Mouse (Mus musculus): ENCODE results near the gene Suclg2. TPM values are rescaled to one million over a fixed set of nuclear protein-coding genes. Genes with fewer than 3 reads are reported as not detected.

Suclg2 gene
- polyA plus RNA-seq, 1 experiment from 2014 or later, result 18.3 TPM

DNA sequence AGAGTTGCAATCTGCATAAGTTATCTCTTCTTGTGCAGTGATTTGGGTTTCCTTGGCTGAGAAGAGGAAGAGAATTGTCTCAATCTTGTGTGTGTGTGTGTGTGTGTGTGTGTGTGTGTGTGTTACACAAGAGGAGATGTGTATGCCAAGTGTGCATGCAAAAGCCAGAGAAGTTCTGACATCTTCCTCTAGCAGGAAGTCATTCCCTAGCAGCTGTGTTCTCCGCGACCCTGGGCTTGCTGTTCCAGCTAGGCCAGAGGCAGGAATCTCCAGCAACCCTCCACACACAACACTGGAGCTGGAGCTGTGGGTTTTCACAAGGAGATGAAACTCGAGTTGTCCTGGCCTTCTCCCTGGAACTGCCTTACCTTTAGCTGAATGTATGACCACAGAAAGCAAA is 38.9 kb downstream of the Suclg2 start:
- no peaks in the 10 kb centered on the region for H3K9me3 ChIP-seq (ENCODE audit: control insufficient read depth, low read length)
- 72% methylated on average over 3 of the region's 3 CpGs for WGBS
- no peak for ATAC-seq
- H3K9ac ChIP-seq (ENCODE audit: low read depth, low read length), result no peak overlapping the region
- H3K36me3 ChIP-seq (ENCODE audit: control insufficient read depth, insufficient read depth, low read length), result no peaks in the 10 kb centered on the region
- H3K4me3 ChIP-seq (ENCODE audit: low read length), result no peak overlapping the region
- H3K27me3 ChIP-seq (replicated peaks; ENCODE audit: control insufficient read depth, insufficient read depth, low read length), result no peaks in the 10 kb centered on the region
- H3K27ac ChIP-seq (ENCODE audit: low read depth, low read length), result no peak overlapping the region
- peaks cover 5% of the 10 kb centered on the region for H3K4me1 ChIP-seq (ENCODE audit: control insufficient read depth, insufficient read depth, low read depth, low read length)
- H3K4me2 ChIP-seq (ENCODE audit: low read length), result no peak overlapping the region

DNA sequence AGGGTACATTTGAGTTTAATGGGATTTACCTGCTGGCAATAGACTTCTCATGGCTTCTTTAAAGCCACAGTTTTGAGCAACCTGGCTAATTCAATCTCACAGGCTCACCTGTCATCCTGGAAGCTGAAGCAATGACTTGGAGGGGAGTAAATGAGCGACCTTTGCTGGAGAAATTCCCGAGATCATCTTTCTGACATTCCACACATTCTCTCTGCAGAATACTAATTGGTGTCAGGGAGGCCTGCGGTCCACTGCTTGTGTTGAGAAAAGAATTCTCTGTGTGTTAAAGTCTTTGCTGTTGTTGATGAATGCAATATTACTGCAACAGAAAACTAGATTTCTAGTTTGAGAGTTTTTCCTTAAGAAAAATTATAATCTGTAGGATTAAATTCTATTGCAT is 39.3 kb downstream of the Suclg2 start:
- no peak overlapping the region for H3K9ac ChIP-seq (ENCODE audit: low read depth, low read length)
- ATAC-seq, result no peak
- H3K4me2 ChIP-seq (ENCODE audit: low read length), result no peak overlapping the region
- peaks cover 9% of the 10 kb centered on the region for H3K4me1 ChIP-seq (ENCODE audit: control insufficient read depth, insufficient read depth, low read depth, low read length)
- H3K36me3 ChIP-seq (ENCODE audit: control insufficient read depth, insufficient read depth, low read length), result no peaks in the 10 kb centered on the region
- no peaks in the 10 kb centered on the region for H3K27me3 ChIP-seq (replicated peaks; ENCODE audit: control insufficient read depth, insufficient read depth, low read length)
- WGBS, result 46% methylated on average over 3 of the region's 3 CpGs
- H3K4me3 ChIP-seq (ENCODE audit: low read length), result no peak overlapping the region
- H3K9me3 ChIP-seq (ENCODE audit: control insufficient read depth, low read length), result no peaks in the 10 kb centered on the region
- H3K27ac ChIP-seq (ENCODE audit: low read depth, low read length), result no peak overlapping the region

DNA sequence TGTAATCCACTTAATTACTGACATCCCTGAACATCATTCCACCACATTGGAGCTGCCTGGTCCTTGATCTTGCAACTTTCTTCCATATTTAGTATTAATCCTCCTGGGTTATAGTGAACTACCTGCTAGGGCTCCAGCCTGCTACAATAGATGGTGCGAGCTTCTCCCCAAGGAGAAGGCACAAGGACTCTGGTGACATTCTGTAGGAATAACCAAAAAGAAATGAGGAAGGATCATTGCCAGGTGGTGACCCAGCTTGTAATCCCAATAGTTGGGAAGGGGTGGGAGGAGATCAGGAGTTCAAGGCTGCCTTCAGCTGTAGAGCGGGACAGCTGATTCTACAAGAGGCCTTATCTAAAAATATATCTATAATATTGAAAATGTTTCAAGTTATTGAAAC is 41.6 kb downstream of the Suclg2 start:
- no peak overlapping the region for H3K27ac ChIP-seq (ENCODE audit: low read depth, low read length)
- H3K9me3 ChIP-seq (ENCODE audit: control insufficient read depth, low read length), result no peaks in the 10 kb centered on the region
- no peak overlapping the region for H3K4me2 ChIP-seq (ENCODE audit: low read length)
- no peak overlapping the region for H3K4me3 ChIP-seq (ENCODE audit: low read length)
- WGBS, result 95% methylated on average over 2 of the region's 2 CpGs
- H3K36me3 ChIP-seq (ENCODE audit: control insufficient read depth, insufficient read depth, low read length), result no peaks in the 10 kb centered on the region
- H3K9ac ChIP-seq (ENCODE audit: low read depth, low read length), result no peak overlapping the region
- H3K27me3 ChIP-seq (replicated peaks; ENCODE audit: control insufficient read depth, insufficient read depth, low read length), result no peaks in the 10 kb centered on the region
- no peak for ATAC-seq
- peaks cover 9% of the 10 kb centered on the region for H3K4me1 ChIP-seq (ENCODE audit: control insufficient read depth, insufficient read depth, low read depth, low read length)

DNA sequence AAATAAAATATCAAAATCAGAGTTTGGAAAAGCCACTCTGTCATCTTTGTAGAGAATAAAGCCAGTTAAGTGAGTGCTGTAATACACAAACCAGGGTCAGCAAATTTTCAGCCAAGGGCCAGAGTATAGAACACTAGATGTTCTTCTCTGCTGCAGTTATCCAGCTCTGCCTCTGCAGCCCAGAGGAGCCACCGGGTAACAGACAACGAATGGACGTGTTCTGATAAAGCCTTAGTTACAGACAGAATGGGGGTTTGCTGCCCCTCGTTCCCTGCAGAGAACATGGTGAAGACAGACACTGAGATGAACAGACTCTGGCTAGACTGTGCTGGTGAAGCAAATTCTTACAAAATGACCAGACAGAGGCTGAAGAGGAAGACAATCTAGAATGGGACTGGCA is 42.2 kb downstream of the Suclg2 start:
- Histone ChIP-seq H3K27ac (ENCODE audit: low read depth, low read length) (no peak overlapping the region), H3K9ac (ENCODE audit: low read depth, low read length) (no peak overlapping the region), H3K36me3 (ENCODE audit: control insufficient read depth, insufficient read depth, low read length) (no peaks in the 10 kb centered on the region), H3K9me3 (ENCODE audit: control insufficient read depth, low read length) (peaks cover under 1% of the 10 kb centered on the region; the same call in 1 of the 2 replicates), H3K4me3 (ENCODE audit: low read length) (no peak overlapping the region), H3K4me2 (ENCODE audit: low read length) (no peak overlapping the region), H3K4me1 (ENCODE audit: control insufficient read depth, insufficient read depth, low read depth, low read length) (peaks cover 9% of the 10 kb centered on the region), H3K27me3 (replicated peaks; ENCODE audit: control insufficient read depth, insufficient read depth, low read length) (no peaks in the 10 kb centered on the region)
- WGBS, result 46% methylated on average over 4 of the region's 4 CpGs
- no peak for ATAC-seq

DNA sequence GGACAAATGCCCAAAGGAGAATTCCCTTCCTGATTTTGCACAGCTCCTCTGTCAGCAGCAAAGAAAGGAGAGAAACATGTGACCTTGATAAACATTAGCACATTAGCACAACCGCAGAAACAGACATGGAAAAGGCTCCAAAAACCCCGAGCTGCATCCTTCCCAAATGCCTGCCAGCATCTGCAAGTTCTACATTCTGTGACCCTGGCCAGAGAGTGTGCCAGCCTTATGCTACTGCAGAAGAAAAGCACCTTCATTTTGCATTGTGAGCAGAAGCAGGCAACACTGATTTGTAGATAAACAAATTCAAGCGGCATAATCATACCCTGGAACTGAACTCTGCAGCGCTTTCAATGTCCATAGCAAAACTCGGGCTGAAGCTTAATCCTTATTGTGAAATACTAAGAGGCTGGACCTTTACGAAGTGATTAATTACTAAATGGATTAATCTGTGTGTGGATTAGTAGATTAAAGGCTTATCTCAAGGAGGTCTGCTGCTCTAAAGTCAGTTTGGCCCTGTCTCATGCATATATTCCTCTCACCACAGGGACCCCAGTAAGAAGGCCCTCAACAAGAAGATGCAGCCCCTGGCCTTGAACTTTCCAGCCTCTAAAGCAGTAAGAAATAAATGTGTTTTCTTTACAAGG is 43.4 kb downstream of the Suclg2 start:
- H3K27ac ChIP-seq (ENCODE audit: low read depth, low read length), result no peak overlapping the region
- peaks cover 9% of the 10 kb centered on the region for H3K4me1 ChIP-seq (ENCODE audit: control insufficient read depth, insufficient read depth, low read depth, low read length)
- ATAC-seq, result no peak
- 0 out of 2 replicates have a peak overlapping the region, but pooled peaks have one; percentile 22 for H3K9ac ChIP-seq (ENCODE audit: low read depth, low read length)
- no peaks in the 10 kb centered on the region for H3K36me3 ChIP-seq (ENCODE audit: control insufficient read depth, insufficient read depth, low read length)
- 35% methylated on average over 6 of the region's 6 CpGs for whole genome bisulfite sequencing
- H3K27me3 ChIP-seq (replicated peaks; ENCODE audit: control insufficient read depth, insufficient read depth, low read length), result no peaks in the 10 kb centered on the region
- peaks cover 4% of the 10 kb centered on the region; the same call in 1 of the 2 replicates for H3K9me3 ChIP-seq (ENCODE audit: control insufficient read depth, low read length)
- no peak overlapping the region for H3K4me2 ChIP-seq (ENCODE audit: low read length)
- no peak overlapping the region for H3K4me3 ChIP-seq (ENCODE audit: low read length)

DNA sequence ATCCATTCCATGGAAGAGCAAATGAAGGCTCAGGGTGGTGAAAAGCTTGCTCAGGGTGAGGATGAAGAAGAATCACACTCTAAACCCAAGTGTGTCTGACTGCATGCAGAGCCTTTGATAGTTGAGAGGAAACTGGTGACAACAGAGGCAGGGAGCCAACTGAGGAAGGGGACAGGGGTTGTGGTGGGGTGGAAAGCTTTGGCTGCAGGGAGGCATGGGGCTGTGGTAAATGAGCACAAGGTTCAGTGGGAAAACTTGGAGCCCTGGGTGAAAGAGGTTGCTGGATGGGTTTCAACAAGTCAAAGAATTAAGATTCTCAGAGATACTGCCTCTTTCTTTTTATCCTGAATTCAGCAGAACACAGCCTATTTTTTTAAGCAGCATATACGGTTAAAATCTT is 43.9 kb downstream of the Suclg2 start:
- Histone ChIP-seq H3K9me3 (ENCODE audit: control insufficient read depth, low read length) (peaks cover 4% of the 10 kb centered on the region; the same call in 1 of the 2 replicates), H3K36me3 (ENCODE audit: control insufficient read depth, insufficient read depth, low read length) (no peaks in the 10 kb centered on the region), H3K4me2 (ENCODE audit: low read length) (no peak overlapping the region), H3K4me3 (ENCODE audit: low read length) (no peak overlapping the region), H3K27ac (ENCODE audit: low read depth, low read length) (no peak overlapping the region), H3K27me3 (replicated peaks; ENCODE audit: control insufficient read depth, insufficient read depth, low read length) (no peaks in the 10 kb centered on the region), H3K4me1 (ENCODE audit: control insufficient read depth, insufficient read depth, low read depth, low read length) (peaks cover 9% of the 10 kb centered on the region), H3K9ac (ENCODE audit: low read depth, low read length) (peak overlapping the region; percentile 18; the same call in 1 of the 2 replicates)
- 27% methylated on average over 1 of the region's 1 CpGs for WGBS
- ATAC-seq, result no peak

DNA sequence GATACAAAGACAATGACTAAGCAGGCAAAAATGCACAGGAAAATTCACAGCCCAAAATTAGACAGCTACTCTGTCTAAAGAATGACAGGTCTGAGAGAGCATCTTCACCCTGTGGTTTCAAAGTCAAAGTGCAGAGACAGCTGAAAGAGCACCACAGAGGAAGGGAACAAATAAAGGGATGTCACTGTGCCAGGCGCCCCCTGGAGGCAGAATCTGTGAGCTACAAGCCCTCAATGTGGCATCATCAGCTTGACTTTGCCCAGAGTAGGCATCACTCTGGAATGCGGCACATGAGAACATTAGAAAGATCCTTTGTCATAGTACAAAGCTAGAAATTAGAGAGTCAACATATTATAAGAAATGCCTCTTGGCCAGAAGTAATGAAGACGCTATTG is 49.3 kb downstream of the Suclg2 start:
- Histone ChIP-seq H3K27me3 (replicated peaks; ENCODE audit: control insufficient read depth, insufficient read depth, low read length) (no peaks in the 10 kb centered on the region), H3K36me3 (ENCODE audit: control insufficient read depth, insufficient read depth, low read length) (no peaks in the 10 kb centered on the region), H3K9me3 (ENCODE audit: control insufficient read depth, low read length) (peaks cover 4% of the 10 kb centered on the region; the same call in 1 of the 2 replicates), H3K4me1 (ENCODE audit: control insufficient read depth, insufficient read depth, low read depth, low read length) (peaks cover under 1% of the 10 kb centered on the region; the same call in 1 of the 2 replicates), H3K4me3 (ENCODE audit: low read length) (no peak overlapping the region), H3K27ac (ENCODE audit: low read depth, low read length) (no peak overlapping the region), H3K9ac (ENCODE audit: low read depth, low read length) (no peak overlapping the region), H3K4me2 (ENCODE audit: low read length) (no peak overlapping the region)
- 66% methylated on average over 3 of the region's 3 CpGs for WGBS
- ATAC-seq, result no peak

DNA sequence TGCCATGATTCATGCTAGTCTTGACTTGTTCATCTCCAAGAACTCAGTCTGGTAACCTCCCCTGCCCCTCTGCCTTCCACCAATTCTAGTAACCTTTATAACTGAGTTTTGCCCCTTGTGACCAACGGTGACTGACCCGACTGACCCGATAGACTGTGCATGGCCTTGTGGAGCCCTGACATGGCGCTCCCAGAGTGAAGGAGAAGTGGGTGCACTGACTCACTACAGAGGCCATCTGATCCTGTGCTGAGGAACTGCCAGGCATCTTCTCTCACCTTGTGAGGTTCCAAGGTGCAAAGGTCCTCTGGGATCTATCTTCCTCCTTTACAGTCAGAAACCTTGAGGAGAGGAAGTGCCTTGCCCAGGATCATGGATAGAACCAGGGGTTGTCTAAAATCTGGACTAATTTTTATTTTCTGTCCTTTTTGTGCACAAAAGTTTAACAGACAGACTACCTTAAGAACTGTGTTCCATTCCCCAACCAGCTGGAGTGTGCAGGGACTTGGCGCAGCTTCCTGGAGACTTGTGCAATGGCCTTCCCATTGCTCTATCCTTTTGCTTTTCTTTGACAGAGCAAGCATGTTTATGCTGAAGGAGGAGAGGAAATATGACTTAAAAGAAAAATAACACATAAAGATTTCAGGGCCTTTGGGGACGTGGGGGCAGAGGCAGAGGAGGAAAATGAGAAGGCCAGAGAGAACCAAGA is 49.8 kb downstream of the Suclg2 start:
- peaks cover 4% of the 10 kb centered on the region; the same call in 1 of the 2 replicates for H3K9me3 ChIP-seq (ENCODE audit: control insufficient read depth, low read length)
- no peak overlapping the region for H3K27ac ChIP-seq (ENCODE audit: low read depth, low read length)
- H3K9ac ChIP-seq (ENCODE audit: low read depth, low read length), result no peak overlapping the region
- ATAC-seq, result no peak
- H3K36me3 ChIP-seq (ENCODE audit: control insufficient read depth, insufficient read depth, low read length), result no peaks in the 10 kb centered on the region
- H3K4me3 ChIP-seq (ENCODE audit: low read length), result no peak overlapping the region
- no peak overlapping the region for H3K4me2 ChIP-seq (ENCODE audit: low read length)
- no peaks in the 10 kb centered on the region for H3K27me3 ChIP-seq (replicated peaks; ENCODE audit: control insufficient read depth, insufficient read depth, low read length)
- 95% methylated on average over 6 of the region's 6 CpGs for WGBS
- H3K4me1 ChIP-seq (ENCODE audit: control insufficient read depth, insufficient read depth, low read depth, low read length), result no peaks in the 10 kb centered on the region

DNA sequence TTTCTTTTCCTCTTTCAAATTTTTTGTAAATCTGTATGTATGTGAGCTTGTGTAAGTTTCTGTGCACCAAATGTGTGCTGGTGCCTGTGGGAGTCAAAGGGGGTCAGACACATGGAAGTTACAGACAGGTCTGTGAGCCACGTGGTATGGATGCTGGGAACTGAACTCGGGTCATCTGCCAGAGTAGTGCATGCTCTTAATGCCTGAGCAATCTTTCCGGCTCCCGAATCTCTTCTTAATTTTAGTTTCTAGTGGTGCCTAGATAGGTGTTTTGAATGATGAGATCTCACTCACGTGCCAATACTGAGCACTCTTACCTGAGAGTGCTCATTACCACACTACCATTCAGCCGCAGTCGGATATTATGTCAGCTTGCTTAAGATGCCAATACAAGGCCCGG is 60.9 kb downstream of the Suclg2 start:
- ATAC-seq, result no peak
- Histone ChIP-seq H3K4me2 (ENCODE audit: low read length) (no peak overlapping the region), H3K27me3 (replicated peaks; ENCODE audit: control insufficient read depth, insufficient read depth, low read length) (no peaks in the 10 kb centered on the region), H3K9ac (ENCODE audit: low read depth, low read length) (no peak overlapping the region), H3K36me3 (ENCODE audit: control insufficient read depth, insufficient read depth, low read length) (no peaks in the 10 kb centered on the region), H3K4me3 (ENCODE audit: low read length) (no peak overlapping the region), H3K9me3 (ENCODE audit: control insufficient read depth, low read length) (no peaks in the 10 kb centered on the region), H3K4me1 (ENCODE audit: control insufficient read depth, insufficient read depth, low read depth, low read length) (no peaks in the 10 kb centered on the region), H3K27ac (ENCODE audit: low read depth, low read length) (no peak overlapping the region)
- WGBS, result 98% methylated on average over 8 of the region's 8 CpGs

Measured in hindbrain, embryonic 16.5 days (tissue).